Mouse (Mus musculus): ENCODE measurements around the gene Hip1.

Hip1 gene

GRCm38 (mm10) chr5:135456515-135456914 lies 88.4 kb downstream of the Hip1 start:
- in situ Hi-C loops (cut with MboI, MseI), result no loop called here

DNA sequence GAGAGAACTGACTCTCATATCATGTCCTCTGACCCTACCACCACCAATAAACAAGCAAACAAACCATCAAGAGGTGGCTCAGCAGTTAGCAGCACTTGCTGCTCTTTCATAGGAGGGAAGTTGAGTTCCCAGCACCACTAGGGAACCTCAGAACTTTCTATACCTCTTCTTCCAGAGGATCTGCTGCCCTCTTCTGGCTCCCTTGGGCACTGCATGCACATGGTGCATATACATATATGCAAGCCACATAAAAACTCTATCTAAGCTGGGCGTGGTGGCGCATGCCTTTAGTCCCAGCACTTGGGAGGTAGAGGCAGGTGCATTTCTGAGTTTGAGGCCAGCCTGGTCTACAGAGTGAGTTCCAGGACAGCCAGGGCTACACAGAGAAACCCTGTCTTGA lies 90.7 kb downstream of the Hip1 start:
- in situ Hi-C loops (cut with MboI, MseI), result loop anchor here in 1 of 2 experiments (5.0 kb wide), 1 partner anchor 53 kb away; no protein-coding TSS in a partner anchor

- in situ Hi-C loops (cut with MboI, MseI), result loop anchor here in 1 of 2 experiments (5.0 kb wide), 1 partner anchor 56 kb away; no protein-coding TSS in a partner anchor
Measured at GRCm38 (mm10) chr5:135451559-135451958, 93.4 kb downstream of the Hip1 start.

DNA sequence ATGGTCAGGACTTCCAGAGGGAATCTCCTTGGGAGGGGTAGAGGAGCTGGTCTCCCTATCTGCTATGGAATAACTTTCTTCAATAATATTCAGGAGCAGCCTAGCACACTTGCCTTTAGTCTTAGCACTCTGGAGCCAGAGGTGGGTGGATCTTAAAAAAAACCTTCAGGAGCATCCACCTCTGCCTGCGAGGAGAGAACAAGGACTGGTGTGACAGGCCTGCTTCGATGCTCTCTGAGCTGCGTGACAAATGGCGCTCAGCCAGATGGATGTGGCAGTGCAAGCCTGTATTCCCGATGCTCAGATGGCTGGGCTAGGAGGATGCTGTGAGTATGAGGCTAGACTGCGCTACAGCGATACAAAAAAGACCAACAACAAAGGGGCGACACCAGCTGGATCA lies 93.8 kb downstream of the Hip1 start:
- in situ Hi-C loops (cut with MboI, MseI), result loop anchor here in 1 of 2 experiments (5.0 kb wide), 1 partner anchor 56 kb away; no protein-coding TSS in a partner anchor

DNA sequence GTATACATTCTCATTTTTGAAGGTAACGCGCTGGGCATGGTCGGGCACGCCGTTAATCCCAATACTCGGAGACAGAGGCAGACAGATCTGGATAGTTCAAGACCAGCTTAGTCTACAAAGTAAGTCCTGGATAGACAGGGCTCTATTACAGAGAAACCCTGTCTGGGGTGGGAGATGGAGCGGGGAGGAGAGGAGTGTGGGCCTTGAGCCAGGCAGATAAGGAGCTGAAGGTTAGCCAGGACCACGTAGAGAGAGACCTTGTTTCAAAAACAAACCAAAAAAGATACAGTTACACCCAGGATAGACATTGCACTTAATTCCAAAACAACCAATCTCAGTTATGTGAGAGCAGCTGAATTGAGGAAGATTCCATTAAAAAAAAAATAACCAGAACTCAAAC lies 99.2 kb downstream of the Hip1 start:
- in situ Hi-C loops (cut with MboI, MseI), result no loop called here

DNA sequence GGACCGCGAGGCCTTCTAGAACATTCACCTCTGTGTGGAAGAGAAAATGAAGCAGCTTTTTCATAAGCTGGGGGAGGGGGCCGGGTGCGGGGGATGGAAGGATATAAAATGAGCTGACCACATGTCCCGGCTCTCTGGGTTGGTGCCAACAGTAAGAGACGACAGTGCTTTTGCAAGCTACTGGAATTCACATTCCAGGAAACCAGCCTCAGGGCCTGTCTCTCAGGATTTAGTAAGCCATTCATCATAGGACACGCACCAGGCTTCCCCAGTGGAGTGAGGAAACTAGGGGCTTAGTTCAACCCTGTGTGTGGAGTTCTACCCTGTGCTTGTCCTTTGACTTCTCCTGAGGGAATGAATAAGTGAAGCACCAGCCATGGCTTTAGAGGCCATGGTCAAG lies 102.5 kb downstream of the Hip1 start:
- in situ Hi-C loops (cut with MboI, MseI), result no loop called here

DNA sequence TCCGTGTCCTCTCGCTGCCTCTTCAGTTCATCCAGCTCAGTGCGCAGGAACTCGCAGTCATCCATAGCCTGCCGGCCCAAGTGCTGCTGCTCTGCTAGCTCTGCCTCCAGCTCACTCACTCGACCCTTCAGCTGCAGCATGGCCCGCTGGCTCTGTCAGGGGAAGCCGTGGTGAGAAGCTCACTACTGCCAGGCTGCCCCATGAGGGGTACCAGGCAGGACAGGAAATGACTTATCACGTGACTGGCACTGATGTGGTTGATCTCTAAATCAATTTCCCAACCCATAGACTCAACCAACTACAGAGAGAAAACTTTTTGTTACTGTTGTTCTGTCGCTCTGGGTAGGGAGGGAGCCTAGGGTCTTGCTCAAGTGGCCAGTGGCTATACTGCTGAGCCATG lies 109.9 kb downstream of the Hip1 start:
- in situ Hi-C loops (cut with MboI, MseI), result no loop called here

DNA sequence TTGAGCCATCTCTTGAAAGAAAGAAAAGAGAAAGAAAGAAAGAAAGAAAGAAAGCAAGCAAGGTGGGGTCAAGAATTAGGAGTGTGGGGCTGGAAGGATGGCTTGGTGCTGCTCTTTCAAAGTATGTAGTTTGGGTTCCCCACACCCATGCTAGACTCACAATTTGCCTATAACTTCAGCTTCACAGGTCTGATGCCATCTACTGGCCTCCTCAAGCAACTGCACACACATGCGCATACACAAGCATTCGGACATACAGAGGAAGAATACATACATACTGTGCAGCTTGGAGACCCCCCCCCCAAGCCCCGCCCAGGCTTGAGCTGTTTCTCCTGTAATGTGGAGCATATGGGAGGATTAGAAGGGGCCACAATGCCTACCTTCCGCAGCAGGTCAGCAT lies 111.1 kb downstream of the Hip1 start:
- in situ Hi-C loops (cut with MboI, MseI), result no loop called here

GRCm38 (mm10) chr5:135431111-135431510 lies 113.8 kb downstream of the Hip1 start:
- in situ Hi-C loops (cut with MboI, MseI), result no loop called here

- in situ Hi-C loops (cut with MboI, MseI), result loop anchor here in 1 of 2 experiments (10.0 kb wide), 1 partner anchor 156 kb away; no protein-coding TSS in a partner anchor
Measured at GRCm38 (mm10) chr5:135428786-135429185, 116.1 kb downstream of the Hip1 start.

DNA sequence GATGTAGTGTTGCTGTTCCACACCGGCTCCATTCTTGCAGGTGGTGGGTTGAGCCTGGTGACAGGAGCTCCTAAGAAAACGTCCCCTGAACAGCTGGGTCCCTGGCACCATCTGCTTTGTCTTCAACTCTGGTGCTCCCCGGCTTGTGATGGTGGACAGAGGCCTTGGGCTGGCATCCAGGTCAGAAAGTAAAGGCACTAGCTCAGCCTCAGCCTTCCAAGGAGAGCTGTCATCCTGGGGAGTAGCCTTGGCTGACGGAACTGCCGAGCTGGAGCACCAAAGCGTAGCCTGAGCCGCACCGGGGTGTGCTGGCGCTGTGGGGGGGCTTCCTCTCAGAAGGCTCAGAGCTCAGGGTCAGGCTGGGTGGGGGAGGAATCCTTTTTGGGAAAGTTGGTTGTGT lies 134.7 kb downstream of the Hip1 start:
- in situ Hi-C loops (cut with MboI, MseI), result no loop called here

DNA sequence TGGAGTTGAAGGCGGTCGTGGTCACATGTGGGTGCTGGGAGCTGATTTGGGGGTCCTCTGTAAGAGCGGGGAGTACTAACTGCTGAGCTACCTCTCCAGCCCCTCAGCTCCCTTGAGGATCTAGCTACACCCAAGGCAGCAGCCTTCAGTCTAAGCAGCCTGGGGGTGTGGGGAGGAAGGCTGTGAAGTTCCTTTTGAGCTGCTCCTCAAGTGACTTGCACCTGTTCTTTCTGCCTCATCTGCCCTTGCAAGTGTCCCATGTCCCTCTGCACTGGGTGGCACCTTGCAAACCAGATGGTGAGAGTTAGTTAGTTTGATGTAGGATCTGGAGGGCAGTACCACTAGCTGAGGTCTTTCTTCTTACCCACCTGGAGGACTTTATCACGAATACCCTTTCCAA lies 136.8 kb downstream of the Hip1 start:
- in situ Hi-C loops (cut with MboI, MseI), result loop anchor here in 1 of 2 experiments (10.0 kb wide), 1 partner anchor 347 kb away; no protein-coding TSS in a partner anchor

GRCm38 (mm10) chr5:135405437-135405836 lies 139.5 kb downstream of the Hip1 start:
- in situ Hi-C loops (cut with MboI, MseI), result loop anchor here in 1 of 2 experiments (10.0 kb wide), 1 partner anchor 349 kb away; no protein-coding TSS in a partner anchor

DNA sequence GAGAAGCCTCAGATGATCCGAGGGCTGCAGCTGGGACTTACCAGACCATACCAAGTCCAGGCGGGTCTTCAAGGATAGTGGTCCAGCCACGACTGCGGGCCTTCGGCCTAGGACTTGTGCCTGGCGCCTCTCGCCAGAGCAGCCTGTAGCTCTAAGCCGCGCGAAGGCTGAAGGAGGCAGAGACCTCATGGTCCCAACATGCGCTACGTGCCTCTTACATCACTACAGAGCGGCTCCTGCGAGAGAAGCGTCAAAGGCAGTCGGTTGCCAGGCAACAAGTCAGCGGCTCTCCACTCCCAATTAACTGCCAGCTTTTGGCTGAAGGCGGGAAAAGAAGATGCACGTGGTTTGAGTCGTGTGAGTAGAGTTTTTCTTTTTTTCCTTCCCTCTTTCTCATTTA lies 140.3 kb downstream of the Hip1 start:
- in situ Hi-C loops (cut with MboI, MseI), result loop anchor here (5.0 to 10.0 kb wide), 2 partner anchors 58 to 350 kb away; no protein-coding TSS in a partner anchor

GRCm38 (mm10) chr5:135400244-135400643 lies 144.7 kb downstream of the Hip1 start:
- in situ Hi-C loops (cut with MboI, MseI), result loop anchor here (5.0 to 10.0 kb wide), 2 partner anchors 62 to 355 kb away; no protein-coding TSS in a partner anchor

GRCm38 (mm10) chr5:135399382-135399781 lies 145.5 kb downstream of the Hip1 start:
- in situ Hi-C loops (cut with MboI, MseI), result loop anchor here in 1 of 2 experiments (5.0 kb wide), 1 partner anchor 558 kb away; no protein-coding TSS in a partner anchor

GRCm38 (mm10) chr5:135395826-135396225 lies 149.1 kb downstream of the Hip1 start:
- in situ Hi-C loops (cut with MboI, MseI), result loop anchor here in 1 of 2 experiments (5.0 kb wide), 1 partner anchor 561 kb away; no protein-coding TSS in a partner anchor

DNA sequence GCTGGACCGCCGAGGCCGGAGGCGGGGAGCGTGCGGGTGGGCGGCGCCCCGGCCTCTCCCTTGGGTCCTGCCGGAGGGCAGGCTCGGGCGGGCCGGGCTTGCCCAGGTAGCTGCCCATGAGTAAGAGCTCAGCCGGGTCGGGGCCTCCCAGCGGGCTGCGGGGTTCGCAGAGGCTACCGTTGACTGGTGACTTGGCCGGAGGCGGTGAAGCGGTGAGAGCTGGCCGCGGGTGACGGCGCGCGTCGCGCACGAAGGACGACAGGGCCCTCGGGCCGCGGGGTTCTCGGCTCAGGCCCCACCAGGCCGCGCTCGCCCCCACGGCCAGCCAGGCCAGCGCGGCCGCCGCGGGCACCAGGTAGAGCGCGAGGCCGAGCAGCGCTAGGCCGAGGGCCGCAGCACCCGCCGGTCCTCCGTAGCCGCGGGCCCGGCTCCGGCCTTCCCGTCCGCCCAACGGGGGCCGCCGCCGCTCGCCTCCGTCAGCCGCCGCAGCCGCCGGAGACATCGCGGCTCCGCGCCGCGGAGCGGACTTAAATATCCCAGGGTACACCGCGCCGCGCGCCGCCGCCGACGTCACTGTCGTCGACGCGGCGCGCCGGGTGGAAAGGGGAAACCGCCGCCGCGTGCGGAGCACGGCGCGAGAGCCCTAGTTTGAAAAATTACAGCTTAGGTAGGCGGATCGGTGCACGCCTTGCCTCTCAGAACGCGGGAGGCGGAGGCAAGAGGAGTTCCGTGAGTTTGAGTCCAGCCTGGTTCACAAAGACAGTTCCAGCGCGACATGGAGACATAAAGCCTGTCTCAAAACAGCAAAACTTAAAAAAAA lies 150.7 kb downstream of the Hip1 start, which contains the start of gene Pom121:
Pom121 (minus strand) TSS at position 543 of the 820 bp plus-strand sequence.
- in situ Hi-C loops (cut with MboI, MseI), result no loop called here

GRCm38 (mm10) chr5:135383771-135384170 lies 161.1 kb downstream of the Hip1 start:
- in situ Hi-C loops (cut with MboI, MseI), result no loop called here

GRCm38 (mm10) chr5:135382746-135383145 lies 162.2 kb downstream of the Hip1 start:
- in situ Hi-C loops (cut with MboI, MseI), result no loop called here

GRCm38 (mm10) chr5:135381356-135381925 lies 163.5 kb downstream of the Hip1 start:
- in situ Hi-C loops (cut with MboI, MseI), result no loop called here

- in situ Hi-C loops (cut with MboI, MseI), result no loop called here
Measured at GRCm38 (mm10) chr5:135380681-135381080, 164.2 kb downstream of the Hip1 start.

All from T-helper 17 cell (primary cell).